Mouse (Mus musculus) megakaryocyte, adult 5-6 weeks (primary cell): ENCODE measurements around the gene Rps2. TPM values are rescaled to one million over a fixed set of nuclear protein-coding genes. Genes with fewer than 3 reads are reported as not detected.
A peak's percentile ranks its signal among the peaks of the same experiment; 100 is the strongest.
"Not testable (repeated sequence)": the region's sequence is repeated elsewhere in the genome, so short reads cannot be mapped to it uniquely, and the experiment has no call there.

Experiments used
- ATAC-seq: 2 replicates; pipeline ENCODE4 v1.8.0; 2016; ENCODE audit warnings: mild to moderate bottlenecking, inconsistent platforms; ENCODE audit not compliant: poor library complexity, severe bottlenecking
- total RNA-seq, 2 experiments: library from RNA; stranded (forward) in 1 of 2; stranded (reverse) in 1 of 2; fragments of 153-499, 151-499 nt in 1 of 2; fragments of 221-1000, 200-1000 nt in 1 of 2; gene quantifications; 2 replicates each; pipeline versions ENCODE4 v1.2.3 to v1.2.4; 2015 to 2017

The Rps2 gene
- total RNA-seq, 2 experiments from 2014 or later = 664 to 2,303 TPM

- ATAC-seq = no peak
Measured at GRCm38 (mm10) chr17:24701251-24701650, 16.7 kb upstream of the Rps2 start.

GRCm38 (mm10) chr17:24705821-24706220, 12.1 kb upstream of the Rps2 start:
- ATAC-seq = no peak

- peak; percentile 96 for ATAC-seq
Measured at GRCm38 (mm10) chr17:24706982-24707800, 10.7 kb upstream of the Rps2 start, which contains the start of gene Tbl3. Tbl3 (minus strand) TSS chr17:24707660.

- peak; percentile 28 for ATAC-seq
Measured at GRCm38 (mm10) chr17:24707801-24708425, 10.0 kb upstream of the Rps2 start.

- peak; percentile 43 for ATAC-seq
Measured at GRCm38 (mm10) chr17:24708646-24709045, 9.3 kb upstream of the Rps2 start.

GRCm38 (mm10) chr17:24715556-24715955, 2.4 kb upstream of the Rps2 start:
- ATAC-seq = no peak

- no peak for ATAC-seq
Measured at GRCm38 (mm10) chr17:24716166-24716682, 1.7 kb upstream of the Rps2 start.

GRCm38 (mm10) chr17:24718938-24719337, 1.0 kb downstream of the Rps2 start:
- not testable (repeated sequence) for ATAC-seq

GRCm38 (mm10) chr17:24719494-24720222, 1.7 kb downstream of the Rps2 start:
- ATAC-seq = peak; percentile 92

GRCm38 (mm10) chr17:24720616-24721015, 2.7 kb downstream of the Rps2 start:
- not testable (repeated sequence) for ATAC-seq

- not testable (repeated sequence) for ATAC-seq
Measured at GRCm38 (mm10) chr17:24721383-24721955, 3.6 kb downstream of the Rps2 start.

GRCm38 (mm10) chr17:24722220-24722924, 4.5 kb downstream of the Rps2 start:
- no peak for ATAC-seq

GRCm38 (mm10) chr17:24723122-24723880, 5.4 kb downstream of the Rps2 start:
- no peak for ATAC-seq

GRCm38 (mm10) chr17:24723881-24724180, 5.9 kb downstream of the Rps2 start:
- peak; percentile 5 for ATAC-seq

- peak; percentile 73 for ATAC-seq
Measured at GRCm38 (mm10) chr17:24724184-24724583, 6.3 kb downstream of the Rps2 start, which contains the start of gene Ndufb10. Ndufb10 (minus strand) TSS chr17:24724478.

GRCm38 (mm10) chr17:24725637-24726390, 7.9 kb downstream of the Rps2 start:
- ATAC-seq = no peak

GRCm38 (mm10) chr17:24727618-24728017, 9.7 kb downstream of the Rps2 start, which contains the start of gene Rpl3l:
Rpl3l (plus strand) TSS chr17:24727820.
- no peak for ATAC-seq

GRCm38 (mm10) chr17:24728184-24728583, 10.3 kb downstream of the Rps2 start:
- ATAC-seq = no peak

- ATAC-seq = no peak
Measured at GRCm38 (mm10) chr17:24729067-24729466, 11.2 kb downstream of the Rps2 start.
